Mouse (Mus musculus) hindbrain, embryonic 12.5 days (tissue): ENCODE measurements at regions not wholly inside any gene's neighbourhood (a gene's known extent, or its start where the extent isn't known, plus 50 kb on each side); places are given as distances from the start of the nearest gene placed in this dataset.
A peak's percentile ranks its signal among the peaks of the same experiment; 100 is the strongest.

Experiments
- ATAC-seq: fragments of 200-750 bp; cut with Nextera tagmentation; 2 replicates; pipeline ENCODE4 v1.8.0; 2017; ENCODE audit warnings: moderate TSS enrichment; ENCODE audit not compliant: low FRiP score
- H3K27ac ChIP-seq: fragments of 300-500 bp; sonication (generic); 2 replicates; pipeline ENCODE4 v1.5.1; 2016; ENCODE audit warnings: mild to moderate bottlenecking
- H3K27me3 ChIP-seq: fragments of 300-500 bp; sonication (generic); 2 replicates; pipeline ENCODE4 v1.6.1; 2016; ENCODE audit warnings: mild to moderate bottlenecking
- H3K36me3 ChIP-seq: fragments of 300-500 bp; sonication (generic); 2 replicates; pipeline ENCODE4 v1.6.1; 2016; ENCODE audit warnings: mild to moderate bottlenecking
- H3K4me1 ChIP-seq: fragments of 300-500 bp; sonication (generic); 2 replicates; pipeline ENCODE4 v1.6.1; 2016
- H3K4me2 ChIP-seq: fragments of 300-500 bp; sonication (generic); replicated peaks from 2 replicates; pipeline ENCODE4 v1.6.1; 2016; ENCODE audit warnings: mild to moderate bottlenecking
- H3K4me3 ChIP-seq: fragments of 300-500 bp; sonication (generic); 2 replicates; pipeline ENCODE4 v1.5.1; 2016; ENCODE audit warnings: mild to moderate bottlenecking
- H3K9ac ChIP-seq: fragments of 300-500 bp; sonication (generic); 2 replicates; pipeline ENCODE4 v1.6.1; 2016; ENCODE audit warnings: mild to moderate bottlenecking, moderate library complexity
- H3K9me3 ChIP-seq: fragments of 300-500 bp; sonication (generic); replicated peaks from 2 replicates; pipeline ENCODE4 v1.6.1; 2016; ENCODE audit warnings: mild to moderate bottlenecking
- WGBS: fragments of 180-500 bp; shearing (Covaris S2); methylation state at CpG from one replicate; pipeline ENCODE4 v1.1.7; 2016; 5-methylcytosine and 5-hydroxymethylcytosine counted together

DNA sequence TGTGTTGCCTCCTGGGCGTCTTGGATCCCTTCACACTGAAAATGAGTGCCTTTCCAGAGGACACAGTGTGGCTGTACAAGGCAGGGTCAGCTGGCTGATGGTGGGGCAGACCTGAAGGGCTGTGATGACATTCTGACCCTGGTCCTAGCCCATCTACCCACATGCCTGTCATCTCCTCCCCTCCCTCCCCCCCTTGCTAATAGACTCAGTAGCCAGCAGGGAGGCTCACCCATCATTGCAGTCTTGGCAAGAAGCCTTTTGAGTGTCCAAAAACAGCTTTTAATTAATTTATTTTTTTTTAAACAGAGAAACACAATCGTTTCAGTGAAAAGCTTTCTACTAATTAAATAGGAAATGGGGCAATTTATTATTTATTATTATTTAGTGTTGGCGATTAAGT lies 67.0 kb upstream of the Ssx2ip start:
- 58% methylated on average over 3 of the region's 3 CpGs for WGBS
- no peak overlapping the region for H3K4me3 ChIP-seq
- peak overlapping the region; percentile 67 for H3K27ac ChIP-seq
- peaks cover 28% of the 10 kb centered on the region for H3K4me1 ChIP-seq
- peak; percentile 52; the same call in 1 of the 2 replicates for ATAC-seq
- H3K9me3 ChIP-seq: no peaks in the 10 kb centered on the region
- no peak overlapping the region for H3K9ac ChIP-seq
- H3K4me2 ChIP-seq: peak overlapping the region; percentile 46
- no peaks in the 10 kb centered on the region for H3K27me3 ChIP-seq
- H3K36me3 ChIP-seq: no peaks in the 10 kb centered on the region

DNA sequence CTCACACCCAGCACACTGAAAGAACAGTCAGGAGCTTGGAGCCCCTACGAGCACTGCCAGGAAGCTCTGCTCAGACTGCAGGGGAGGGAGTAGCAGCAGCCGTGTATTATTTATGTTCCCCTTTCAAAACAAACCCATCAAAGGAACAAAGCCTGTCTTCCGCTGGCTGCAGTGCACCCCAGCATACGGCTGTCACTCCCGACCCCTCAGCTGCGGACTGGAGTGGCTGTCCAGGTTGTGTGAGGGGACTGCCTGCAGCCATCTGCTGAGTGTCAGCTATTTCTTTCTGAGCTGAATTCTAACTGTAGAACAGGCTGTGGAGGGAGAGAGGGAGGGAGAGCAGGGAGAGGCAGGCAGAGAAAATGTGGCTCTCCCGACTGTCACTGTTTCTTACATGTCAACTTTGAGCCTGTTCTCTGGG lies 66.6 kb upstream of the Ssx2ip start:
- Histone ChIP-seq H3K4me1 (peaks cover 28% of the 10 kb centered on the region), H3K9me3 (no peaks in the 10 kb centered on the region), H3K27ac (peak overlapping the region; percentile 67), H3K4me2 (peak overlapping the region; percentile 46), H3K36me3 (no peaks in the 10 kb centered on the region), H3K27me3 (no peaks in the 10 kb centered on the region), H3K9ac (peak overlapping the region; percentile 47; the same call in 1 of the 2 replicates), H3K4me3 (peak overlapping the region; percentile 17; the same call in 1 of the 2 replicates)
- 2% methylated on average over 7 of the region's 7 CpGs for WGBS
- ATAC-seq: peak; percentile 84

DNA sequence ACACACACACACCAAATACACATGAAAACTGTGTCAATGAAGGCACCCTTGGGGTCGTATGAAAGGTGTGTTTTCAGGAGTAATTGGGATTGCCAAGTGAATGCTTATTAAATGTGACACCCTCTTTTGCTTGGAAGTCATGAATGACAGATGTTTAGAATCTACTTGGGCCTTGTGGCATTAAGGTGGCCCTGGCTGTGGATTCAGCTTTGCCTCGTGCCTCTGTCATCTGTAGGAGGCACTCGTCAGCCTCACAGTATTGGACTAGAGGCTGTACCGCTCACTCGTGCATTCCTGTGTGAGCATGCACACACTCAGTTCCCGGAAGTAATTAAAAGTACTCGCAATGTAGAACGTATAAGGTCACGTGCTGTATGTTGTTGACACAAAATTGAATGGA lies 66.0 kb upstream of the Ssx2ip start:
- Histone ChIP-seq H3K4me1 (peaks cover 28% of the 10 kb centered on the region), H3K9ac (no peak overlapping the region), H3K27me3 (no peaks in the 10 kb centered on the region), H3K27ac (peak overlapping the region; percentile 67), H3K4me3 (no peak overlapping the region), H3K9me3 (no peaks in the 10 kb centered on the region), H3K4me2 (no peak overlapping the region), H3K36me3 (no peaks in the 10 kb centered on the region)
- ATAC-seq: no peak
- 71% methylated on average over 9 of the region's 9 CpGs for WGBS

DNA sequence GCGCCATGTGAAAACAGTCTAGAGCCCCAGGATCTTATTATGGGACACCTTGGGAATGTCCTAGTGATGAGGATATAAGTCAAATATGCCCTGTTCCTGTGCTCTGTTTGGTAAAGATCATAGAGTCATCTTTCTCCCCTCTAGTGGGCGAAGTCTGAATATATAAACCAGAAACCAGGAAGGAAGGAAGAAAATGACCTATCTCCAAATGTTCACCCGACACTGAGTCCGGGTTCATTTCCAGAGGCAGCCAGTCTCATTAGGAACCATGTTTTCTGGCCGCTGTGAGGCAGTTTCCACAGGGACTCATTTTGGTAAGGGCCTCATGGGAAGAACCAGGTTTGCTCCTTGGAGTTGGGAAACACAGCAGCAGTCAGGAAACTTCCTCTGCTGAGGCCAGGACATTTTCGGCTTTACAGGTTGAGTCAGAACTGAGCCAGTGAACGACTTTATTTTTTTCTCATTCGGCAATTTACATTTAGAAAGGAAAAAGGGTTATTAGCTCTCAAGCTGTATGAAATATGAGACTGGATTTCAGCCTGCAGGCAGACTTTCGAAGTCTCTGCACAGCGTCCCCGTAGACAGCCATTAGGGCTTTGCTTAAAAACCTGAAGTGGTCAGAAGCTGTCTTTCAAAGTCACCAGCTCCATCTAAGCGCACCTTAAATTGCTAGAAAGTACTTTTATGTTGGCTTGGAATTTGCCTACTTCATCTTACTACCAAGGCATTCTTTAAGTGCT lies 64.0 kb upstream of the Ssx2ip start:
- no peaks in the 10 kb centered on the region for H3K27me3 ChIP-seq
- WGBS: 81% methylated on average over 12 of the region's 12 CpGs
- H3K9ac ChIP-seq: no peak overlapping the region
- no peak overlapping the region for H3K27ac ChIP-seq
- H3K4me1 ChIP-seq: peaks cover 17% of the 10 kb centered on the region
- H3K9me3 ChIP-seq: no peaks in the 10 kb centered on the region
- no peak overlapping the region for H3K4me3 ChIP-seq
- no peaks in the 10 kb centered on the region for H3K36me3 ChIP-seq
- no peak for ATAC-seq
- H3K4me2 ChIP-seq: no peak overlapping the region

- Histone ChIP-seq H3K9ac (no peak overlapping the region), H3K9me3 (no peaks in the 10 kb centered on the region), H3K27me3 (no peaks in the 10 kb centered on the region), H3K4me3 (no peak overlapping the region), H3K36me3 (no peaks in the 10 kb centered on the region), H3K4me1 (peaks cover 17% of the 10 kb centered on the region), H3K27ac (no peak overlapping the region), H3K4me2 (no peak overlapping the region)
- no peak for ATAC-seq
- 66% methylated on average over 6 of the region's 6 CpGs for WGBS
These were observed 62.6 kb upstream of the Ssx2ip start for GRCm38 (mm10) chr3:146341652-146342340.

DNA sequence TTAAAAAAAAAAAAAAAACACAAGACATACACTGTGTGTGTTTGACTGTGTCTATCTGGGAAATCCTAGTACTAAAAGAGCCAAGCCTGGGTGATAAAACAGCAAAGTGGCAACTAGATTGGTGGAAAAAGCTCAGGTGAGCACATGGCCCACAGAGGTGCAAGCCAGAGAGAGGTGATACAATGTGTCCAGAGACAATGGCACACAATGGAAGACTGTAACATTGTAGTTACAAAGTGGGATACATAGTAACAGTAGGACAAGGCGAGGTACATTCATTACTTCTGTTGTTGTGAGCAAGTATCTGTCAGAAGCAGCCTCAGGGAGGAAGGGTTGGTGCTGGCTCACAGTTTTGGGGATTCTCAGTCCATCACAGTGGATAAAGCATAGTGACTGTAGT lies 61.7 kb upstream of the Ssx2ip start:
- 80% methylated on average over 1 of the region's 1 CpGs for whole genome bisulfite sequencing

GRCm38 (mm10) chr3:146343649-146344401 lies 60.6 kb upstream of the Ssx2ip start:
- Histone ChIP-seq H3K4me3 (no peak overlapping the region), H3K36me3 (no peaks in the 10 kb centered on the region), H3K27me3 (peaks cover 6% of the 10 kb centered on the region; the same call in 1 of the 2 replicates), H3K9me3 (no peaks in the 10 kb centered on the region), H3K27ac (no peak overlapping the region), H3K4me1 (peaks cover 2% of the 10 kb centered on the region; the same call in 1 of the 2 replicates), H3K4me2 (no peak overlapping the region), H3K9ac (no peak overlapping the region)
- ATAC-seq: no peak
- WGBS: 60% methylated on average over 9 of the region's 9 CpGs

More for the DNA sequence above, 61.7 kb upstream of the Ssx2ip start:
- no peak overlapping the region for H3K4me2 ChIP-seq
- H3K4me3 ChIP-seq: no peak overlapping the region
- H3K9ac ChIP-seq: no peak overlapping the region
- H3K27ac ChIP-seq: no peak overlapping the region
- H3K36me3 ChIP-seq: no peaks in the 10 kb centered on the region
- H3K9me3 ChIP-seq: no peaks in the 10 kb centered on the region
- H3K4me1 ChIP-seq: peaks cover 11% of the 10 kb centered on the region
- peaks cover 5% of the 10 kb centered on the region; the same call in 1 of the 2 replicates for H3K27me3 ChIP-seq
- no peak for ATAC-seq

DNA sequence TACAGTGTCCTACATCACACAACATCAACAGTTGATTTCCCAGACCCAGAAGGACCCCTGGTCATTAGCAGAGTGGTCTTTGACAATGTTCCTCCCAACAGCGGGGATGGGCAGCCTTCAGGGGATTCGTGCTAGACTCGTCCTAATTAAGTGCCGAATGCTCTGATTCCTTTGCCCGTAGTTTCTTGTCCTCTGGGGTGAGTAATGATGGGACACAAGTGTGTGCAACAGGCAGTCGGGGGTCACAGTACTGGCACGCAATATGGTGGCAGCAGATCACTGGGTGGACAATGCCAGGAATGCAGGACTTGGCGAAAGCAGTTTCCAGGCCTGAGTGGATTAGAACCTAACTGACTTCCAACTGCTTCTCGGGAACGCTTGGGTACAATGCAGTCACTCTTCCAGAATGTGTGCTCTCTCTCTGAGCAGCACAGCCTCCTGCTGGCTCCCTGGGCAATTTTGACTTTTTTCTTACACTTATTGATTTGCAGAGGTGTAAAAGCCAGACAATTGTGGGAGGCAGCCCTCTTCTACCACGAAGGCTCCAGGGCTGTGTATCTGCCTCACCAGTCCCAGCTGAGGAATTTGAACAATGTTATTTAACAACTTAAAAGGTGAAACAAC lies 59.9 kb upstream of the Ssx2ip start:
- 76% methylated on average over 11 of the region's 11 CpGs for WGBS
- peaks cover 2% of the 10 kb centered on the region; the same call in 1 of the 2 replicates for H3K4me1 ChIP-seq
- no peaks in the 10 kb centered on the region for H3K36me3 ChIP-seq
- H3K9ac ChIP-seq: no peak overlapping the region
- H3K27ac ChIP-seq: no peak overlapping the region
- ATAC-seq: no peak
- H3K27me3 ChIP-seq: peaks cover 6% of the 10 kb centered on the region; the same call in 1 of the 2 replicates
- H3K4me3 ChIP-seq: no peak overlapping the region
- no peak overlapping the region for H3K4me2 ChIP-seq
- no peaks in the 10 kb centered on the region for H3K9me3 ChIP-seq

DNA sequence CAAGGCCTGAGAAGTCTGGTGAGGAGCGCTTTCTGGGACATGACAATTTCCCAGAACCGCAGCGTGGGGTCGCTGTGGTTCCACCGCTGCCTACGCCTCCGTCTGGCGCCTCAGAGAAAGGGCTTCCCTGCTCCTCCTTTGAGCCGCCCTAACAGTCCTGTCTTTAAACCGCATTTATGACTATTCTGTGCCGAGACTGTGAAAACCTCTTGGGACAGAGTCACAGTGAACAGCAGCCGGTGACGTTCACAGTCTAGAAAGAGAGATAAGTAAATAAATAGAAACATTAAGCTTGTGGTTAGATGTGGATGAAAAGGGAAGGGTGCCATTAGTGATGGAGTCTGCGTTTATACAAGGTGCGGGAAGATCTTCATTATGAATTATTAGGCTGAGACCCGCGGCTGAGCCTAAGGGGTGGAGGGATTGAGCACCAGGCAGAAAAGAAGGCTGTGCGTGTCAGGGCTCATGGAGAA lies 59.1 kb upstream of the Ssx2ip start:
- Histone ChIP-seq H3K4me3 (peak overlapping the region; percentile 30), H3K27ac (peak overlapping the region; percentile 72), H3K4me2 (peak overlapping the region; percentile 50), H3K27me3 (peaks cover 11% of the 10 kb centered on the region), H3K36me3 (no peaks in the 10 kb centered on the region), H3K9ac (peak overlapping the region; percentile 39; the same call in 1 of the 2 replicates), H3K9me3 (no peaks in the 10 kb centered on the region), H3K4me1 (peaks cover 2% of the 10 kb centered on the region; the same call in 1 of the 2 replicates)
- 7% methylated on average over 18 of the region's 18 CpGs for WGBS
- ATAC-seq: peak; percentile 81

DNA sequence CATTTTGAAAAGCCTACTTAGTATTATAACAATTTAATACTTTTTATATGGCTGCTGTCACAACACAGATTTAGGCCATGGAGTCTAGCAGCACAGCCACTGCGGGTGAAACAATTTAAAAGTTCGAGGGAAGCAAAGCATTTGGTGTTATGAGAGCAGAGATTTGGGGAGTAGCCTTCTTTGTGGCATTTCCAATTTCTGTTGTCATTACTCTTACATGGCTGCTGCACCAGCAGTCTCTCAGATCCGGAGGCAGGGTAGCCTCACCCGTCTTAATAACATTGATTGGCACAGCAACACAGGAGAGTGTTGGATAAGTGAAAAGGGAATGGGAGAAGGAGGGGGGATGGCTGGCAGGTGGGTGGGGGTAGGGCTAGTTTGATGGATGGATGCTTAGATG lies 58.5 kb upstream of the Ssx2ip start:
- Histone ChIP-seq H3K4me3 (no peak overlapping the region), H3K9me3 (no peaks in the 10 kb centered on the region), H3K4me1 (peaks cover 2% of the 10 kb centered on the region; the same call in 1 of the 2 replicates), H3K4me2 (peak overlapping the region; percentile 50; the same call in 1 of the 2 replicates), H3K36me3 (no peaks in the 10 kb centered on the region), H3K9ac (no peak overlapping the region), H3K27me3 (peaks cover 11% of the 10 kb centered on the region), H3K27ac (peak overlapping the region; percentile 72; the same call in 1 of the 2 replicates)
- ATAC-seq: no peak
- WGBS: 68% methylated on average over 4 of the region's 4 CpGs

DNA sequence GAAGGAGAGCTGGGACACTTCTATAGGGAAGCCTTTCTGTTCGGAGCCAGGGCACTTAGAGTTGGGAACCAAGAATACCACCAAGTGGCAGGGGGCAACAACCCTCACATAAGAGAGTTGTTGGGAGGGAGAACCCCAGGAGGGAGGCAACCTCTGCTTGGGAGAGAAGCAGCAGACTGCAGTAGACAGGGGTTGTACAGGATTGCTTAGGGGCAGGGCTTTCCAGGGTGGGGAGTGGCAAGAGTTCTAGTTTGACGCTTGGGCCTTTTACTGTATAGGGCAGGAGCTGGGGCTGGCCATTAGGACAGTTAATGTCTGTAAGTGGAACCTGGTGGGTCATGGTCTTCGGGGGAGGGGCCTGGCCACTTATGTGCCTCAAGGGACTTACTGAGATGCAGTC lies 57.1 kb upstream of the Ssx2ip start:
- Histone ChIP-seq H3K36me3 (no peaks in the 10 kb centered on the region), H3K4me2 (no peak overlapping the region), H3K9ac (no peak overlapping the region), H3K27ac (no peak overlapping the region), H3K4me1 (no peaks in the 10 kb centered on the region), H3K9me3 (no peaks in the 10 kb centered on the region), H3K27me3 (peaks cover 11% of the 10 kb centered on the region), H3K4me3 (no peak overlapping the region)
- no peak for ATAC-seq
- WGBS: 84% methylated on average over 3 of the region's 3 CpGs
